Mouse (Mus musculus): Measurements from ENCODE around the gene Gm10073.

GRCm38 (mm10) chr8:106588443-106589431 is 15.5 kb upstream of the Gm10073 start:
- TF ChIP-seq EP300 (IDR thresholded peaks at IDR 0.05; ENCODE audit: low read length) (no peak), ZNF384 (IDR thresholded peaks at IDR 0.05; ENCODE audit: low read depth, low read length) (no peak), CTCF (conservative IDR thresholded peaks at IDR 0.05 in 1 of 2, IDR thresholded peaks at IDR 0.05 in 1 of 2; ENCODE audit: low read depth in 2 of 2, low read length in 2 of 2) (no peak), IRF4 (IDR thresholded peaks at IDR 0.05; ENCODE audit: low read depth, low read length) (no peak)
